ENCODE assay signal across 8 mouse cellular contexts in genomic region chr4:128729709-128730037, GRCm38 (mm10). TPM values are rescaled to one million over a fixed set of nuclear protein-coding genes. Genes with fewer than 3 reads are reported as not detected.
DNase-seq lines count a peak whose midpoint lies in the region; ATAC-seq and TF ChIP-seq lines count a peak whose summit lies in the region.

No protein-coding gene starts in this region.

- peak overlapping the region; percentile 93 for H3K4me2 ChIP-seq in liver, embryonic 11.5 days
- peak overlapping the region; percentile 90 for H3K4me2 ChIP-seq in myocyte (ENCODE audit: low read depth)

- 21% methylated on average over 5 of the region's 5 CpGs for WGBS in hindbrain, embryonic 10.5 days
- WGBS in liver, embryonic 11.5 days: 30% methylated on average over 5 of the region's 5 CpGs

- DNase-seq in hindbrain, embryonic 10.5 days (ENCODE audit: low spot score): no peak
- no peak for DNase-seq in liver, embryonic 11.5 days (ENCODE audit: low spot score)
- no peak for DNase-seq in yolk sac, embryonic 10.5 days (ENCODE audit: low spot score)
- no peak for DNase-seq in c-Kit-positive CD71-positive TER-119-positive erythroid progenitor cells, embryonic 14.5 days (ENCODE audit: low spot score)
- DNase-seq in right cerebral cortex, postnatal 4 days: no peak

- peak; percentile 16 for ATAC-seq in CD4-positive, CD25-positive, alpha-beta regulatory T cell, adult 4 months
- no peak for ATAC-seq in liver, embryonic 11.5 days (replicated peaks; ENCODE audit: low FRiP score)

- peaks cover 70% of the 10 kb centered on the region for H3K79me2 ChIP-seq in myocyte (ENCODE audit: control insufficient read depth, insufficient read depth)

- H3K27ac ChIP-seq in cortical plate, adult 2 months (ENCODE audit: insufficient read depth, low read length): no peak overlapping the region
- H3K27ac ChIP-seq in hindbrain, embryonic 10.5 days: peak overlapping the region; percentile 98
- H3K27ac ChIP-seq in liver, embryonic 11.5 days (ENCODE audit: low read depth, low read length): no peak overlapping the region

- H3K36me3 ChIP-seq in hindbrain, embryonic 10.5 days: peaks cover 46% of the 10 kb centered on the region
- peaks cover 3% of the 10 kb centered on the region; the same call in 1 of the 2 replicates for H3K36me3 ChIP-seq in liver, embryonic 11.5 days (ENCODE audit: control insufficient read depth, insufficient read depth, low read length)
- H3K36me3 ChIP-seq in myocyte (ENCODE audit: control insufficient read depth, insufficient read depth): no peaks in the 10 kb centered on the region

- peak overlapping the region; percentile 69 for H3K4me3 ChIP-seq in cortical plate, adult 2 months (ENCODE audit: insufficient read depth, low read length)
- peak overlapping the region; percentile 84 for H3K4me3 ChIP-seq in hindbrain, embryonic 10.5 days
- H3K4me3 ChIP-seq in liver, embryonic 11.5 days (ENCODE audit: low read depth, low read length): peak overlapping the region; percentile 98
- peak overlapping the region; percentile 86 for H3K4me3 ChIP-seq in myocyte

- H3ac ChIP-seq in myocyte (ENCODE audit: control insufficient read depth, insufficient read length): peak overlapping the region; percentile 93

- H3K4me1 ChIP-seq in cortical plate, adult 2 months (ENCODE audit: control insufficient read depth, insufficient read depth, low read length): peaks cover 28% of the 10 kb centered on the region
- H3K4me1 ChIP-seq in hindbrain, embryonic 10.5 days (replicated peaks): peaks cover 87% of the 10 kb centered on the region
- peaks cover 46% of the 10 kb centered on the region for H3K4me1 ChIP-seq in liver, embryonic 11.5 days (replicated peaks; ENCODE audit: control insufficient read depth, insufficient read depth, low read length)

- peaks cover 13% of the 10 kb centered on the region for H3K27me3 ChIP-seq in hindbrain, embryonic 10.5 days (ENCODE audit: insufficient read depth, poor library complexity, severe bottlenecking)
- H3K27me3 ChIP-seq in liver, embryonic 11.5 days (replicated peaks; ENCODE audit: control insufficient read depth, insufficient read depth, low read length): no peaks in the 10 kb centered on the region
- H3K27me3 ChIP-seq in myocyte (ENCODE audit: control insufficient read depth, insufficient read depth, insufficient read length): no peaks in the 10 kb centered on the region

- TF ChIP-seq POLR2A in cortical plate, adult 2 months (IDR thresholded peaks at IDR 0.05; ENCODE audit: extremely low read depth, insufficient read depth, low read length): no peak
- TF ChIP-seq POLR2A in myocyte (IDR thresholded peaks at IDR 0.05; ENCODE audit: insufficient read length, low read depth): no peak

- no peak for TF ChIP-seq CTCF in cortical plate, adult 2 months (IDR thresholded peaks at IDR 0.05; ENCODE audit: extremely low read depth, insufficient read depth, low read length)

- H3K9me3 ChIP-seq in hindbrain, embryonic 10.5 days: no peaks in the 10 kb centered on the region
- no peaks in the 10 kb centered on the region for H3K9me3 ChIP-seq in liver, embryonic 11.5 days (ENCODE audit: control insufficient read depth, low read length)

- peak overlapping the region; percentile 97; the same call in 1 of the 2 replicates for H3K9ac ChIP-seq in liver, embryonic 11.5 days (ENCODE audit: low read depth, low read length)

TF ChIP-seq in myocyte, 11 proteins besides CTCF, POLR2A, EP300 and RAD21:
- no peak for TF ChIP-seq E2F4 (IDR thresholded peaks at IDR 0.05; ENCODE audit: insufficient read depth)
- TF ChIP-seq MYOG (IDR thresholded peaks at IDR 0.05; ENCODE audit: control insufficient read depth in 1 of 3, insufficient read depth in 1 of 3, insufficient read length in 2 of 3, low read depth in 2 of 3): no peak
- no peak for TF ChIP-seq MAX (IDR thresholded peaks at IDR 0.05; ENCODE audit: low read depth)
- no peak for TF ChIP-seq USF1 (IDR thresholded peaks at IDR 0.05; ENCODE audit: low read depth)
- TF ChIP-seq REST (IDR thresholded peaks at IDR 0.05; ENCODE audit: insufficient read depth, insufficient read length): no peak
- TF ChIP-seq SRF (IDR thresholded peaks at IDR 0.05; ENCODE audit: control insufficient read depth, insufficient read length, low read depth): no peak
- no peak for TF ChIP-seq TCF3 (IDR thresholded peaks at IDR 0.05; ENCODE audit: insufficient read length, low read depth)
- TF ChIP-seq MYOD1 (IDR thresholded peaks at IDR 0.05; ENCODE audit: control insufficient read depth in 1 of 3, insufficient read length in 2 of 3, low read depth in 2 of 3): no peak
- no peak for TF ChIP-seq CEBPB (IDR thresholded peaks at IDR 0.05; ENCODE audit: insufficient read depth, poor library complexity, severe bottlenecking)
- no peak for TF ChIP-seq TCF12 (IDR thresholded peaks at IDR 0.05; ENCODE audit: insufficient read depth, poor library complexity, severe bottlenecking)
- TF ChIP-seq POLR2AphosphoS2 (IDR thresholded peaks at IDR 0.05; ENCODE audit: insufficient read length, low read depth): no peak

RNA-seq across cellular contexts. Expression of gene A3galt2, which starts 25.5 kb away (rescaled TPM):
- under 1 TPM; 0.18 to 0.22 TPM for polyA plus RNA-seq in CD4-positive, CD25-positive, alpha-beta regulatory T cell, adult 4 months (2017; shearing (Covaris generic))
- 0.21 and 0.35 TPM in 2 replicates for polyA plus RNA-seq in cortical plate, adult 2 months (2012; rRNA removed)
- 0.18 and 0.26 TPM in 2 replicates for polyA plus RNA-seq in hindbrain, embryonic 10.5 days (2016; fragmentation: Nextera tagmentation; extraction: Ambion mirVana)
- polyA plus RNA-seq in liver, embryonic 11.5 days (2014; fragmentation: Nextera tagmentation; extraction: Ambion mirVana): 0.14 TPM in 1 of 2 replicates, not detected in the other
- polyA plus RNA-seq in myocyte (2012; fragmentation: generic; extraction: Trizol): 0.13 TPM
